Mouse (Mus musculus) heart, postnatal 25 days (tissue): ENCODE measurements around the gene Zdhhc11. TPM values are rescaled to one million over a fixed set of nuclear protein-coding genes. Genes with fewer than 3 reads are reported as not detected.

Experiments used
- microRNA-seq: library from miRNA; unstranded; fragments of <30 nt; microRNA quantifications from one replicate; pipeline ENCODE4 v1.2.0, GENCODE M21; 2022
- total RNA-seq, 2 experiments: library from RNA; stranded (reverse); gene quantifications; 2 replicates each; pipeline ENCODE4 v1.2.3; 2021

The Zdhhc11 gene
- total RNA-seq, 2 experiments from 2014 or later: not detected

Small RNA genes lying within 50 kb of the gene (microRNA-seq; reads per million reads assigned to microRNA genes)
- not detected for gene Gm25197

Other genes with a start within 250 kb of the Zdhhc11 start
- 100 to 1,000 TPM; 162 to 182 TPM for gene Slc12a7, start 230.8 kb upstream of the Zdhhc11 start, total RNA-seq
- 1 to 10 TPM; 1.2 TPM for gene Nkd2, start 116.2 kb upstream of the Zdhhc11 start, total RNA-seq
- under 1 TPM; 0.17 to 0.39 TPM for gene Trip13, start 26.1 kb upstream of the Zdhhc11 start, total RNA-seq
- 10 to 100 TPM; 22.9 to 23.9 TPM for gene Brd9, start 26.0 kb upstream of the Zdhhc11 start, total RNA-seq
- gene Tppp, start 45.6 kb downstream of the Zdhhc11 start, total RNA-seq: 10 to 100 TPM; 20.7 to 21.3 TPM
- 1 to 10 TPM in 1 of 2 experiments, under 1 TPM in 1; 0.65 to 1.5 TPM for gene Cep72, start 98.4 kb downstream of the Zdhhc11 start, total RNA-seq
- gene Slc9a3, start 157.6 kb downstream of the Zdhhc11 start, total RNA-seq: under 1 TPM; 0.34 to 0.70 TPM
- 10 to 100 TPM; 50.7 to 50.8 TPM for gene Exoc3, start 244.9 kb downstream of the Zdhhc11 start, total RNA-seq